Mouse (Mus musculus) cortical plate, adult 2 months (tissue): ENCODE measurements around the gene Kif1b. TPM values are rescaled to one million over a fixed set of nuclear protein-coding genes. Genes with fewer than 3 reads are reported as not detected.
"Not testable (repeated sequence)": the region's sequence is repeated elsewhere in the genome, so short reads cannot be mapped to it uniquely, and the experiment has no call there.

Source experiments
- H3K27ac ChIP-seq: fragments of 200-500 bp; 2 replicates; pipeline ENCODE4 v1.5.1; 2012; ENCODE audit warnings: low read length, control low read depth, inconsistent platforms; ENCODE audit not compliant: insufficient read depth
- H3K4me1 ChIP-seq: fragments of 200-500 bp; 2 replicates; pipeline ENCODE4 v1.6.1; 2011; ENCODE audit warnings: low read length; ENCODE audit not compliant: control insufficient read depth, insufficient read depth
- H3K4me3 ChIP-seq: fragments of 200-500 bp; 2 replicates; pipeline ENCODE4 v1.5.1; 2011; ENCODE audit warnings: mild to moderate bottlenecking, low read length, control low read depth; ENCODE audit not compliant: insufficient read depth
- CTCF ChIP-seq: fragments of 200-500 bp; IDR thresholded peaks from 2 replicates; pipeline ENCODE4 v1.5.1; 2011; ENCODE audit warnings: mild to moderate bottlenecking, control low read depth, low read length; ENCODE audit not compliant: insufficient read depth; ENCODE audit errors: extremely low read depth
- POLR2A ChIP-seq: fragments of 200-500 bp; IDR thresholded peaks from 2 replicates; pipeline ENCODE4 v1.6.1; 2011; ENCODE audit warnings: mild to moderate bottlenecking, low read length, control low read depth; ENCODE audit not compliant: insufficient read depth; ENCODE audit errors: extremely low read depth
- polyA plus RNA-seq: library from polyadenylated mRNA; depleted of rRNA; stranded (reverse); fragments of >200 nt; gene quantifications from 2 replicates; pipeline ENCODE4 v1.2.3, GENCODE M21; 2012

The Kif1b gene
- polyA plus RNA-seq, 1 experiment, result 234 TPM

DNA sequence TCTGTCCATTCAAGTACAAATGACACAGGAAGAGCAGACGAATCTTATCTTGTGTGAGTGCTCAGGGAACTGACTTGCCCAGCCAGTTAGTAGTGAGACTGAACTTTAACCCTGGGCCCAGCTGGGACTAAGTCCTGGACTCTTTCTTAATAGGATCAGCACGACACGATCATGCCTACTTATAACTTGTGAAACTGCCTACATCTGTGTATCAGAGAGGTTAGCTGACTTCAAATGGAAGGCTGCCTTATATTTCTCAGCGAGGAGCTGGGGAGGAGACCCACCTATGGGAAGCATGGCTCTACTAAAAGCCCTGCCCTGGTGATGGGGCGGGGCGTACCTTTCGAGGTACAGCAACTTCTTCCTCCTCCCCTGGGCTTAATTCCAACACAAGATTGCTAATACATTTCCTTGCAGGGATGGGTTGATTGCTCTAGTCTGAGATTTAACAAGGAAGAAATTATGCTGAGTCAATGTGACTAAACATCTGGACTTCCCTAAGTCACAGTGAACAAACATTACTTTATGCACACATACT is 137.0 kb downstream of the Kif1b start:
- no peak overlapping the region for H3K27ac ChIP-seq
- TF ChIP-seq POLR2A (no peak), CTCF (no peak)
- no peaks in the 10 kb centered on the region; the same call in 1 of the 2 replicates for H3K4me1 ChIP-seq
- H3K4me3 ChIP-seq, result no peak overlapping the region

DNA sequence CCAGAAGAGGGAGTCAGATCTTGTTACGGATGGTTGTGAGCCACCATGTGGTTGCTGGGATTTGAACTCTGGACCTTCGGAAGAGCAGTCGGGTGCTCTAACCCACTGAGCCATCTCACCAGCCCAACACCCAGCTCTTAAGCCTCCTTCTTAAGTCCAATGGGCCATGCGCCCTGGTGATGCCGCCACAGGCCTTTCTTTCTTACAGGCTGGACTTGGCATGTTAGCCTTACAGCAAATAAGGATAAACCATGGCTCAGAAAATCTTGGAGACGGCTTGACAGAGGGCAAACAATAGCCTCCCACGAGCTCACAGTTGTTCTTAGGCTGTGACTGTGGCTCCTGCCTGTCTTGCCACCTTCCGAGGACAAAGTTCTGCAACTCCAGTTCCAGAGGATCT is 137.6 kb downstream of the Kif1b start:
- not testable (repeated sequence) for H3K4me3 ChIP-seq

DNA sequence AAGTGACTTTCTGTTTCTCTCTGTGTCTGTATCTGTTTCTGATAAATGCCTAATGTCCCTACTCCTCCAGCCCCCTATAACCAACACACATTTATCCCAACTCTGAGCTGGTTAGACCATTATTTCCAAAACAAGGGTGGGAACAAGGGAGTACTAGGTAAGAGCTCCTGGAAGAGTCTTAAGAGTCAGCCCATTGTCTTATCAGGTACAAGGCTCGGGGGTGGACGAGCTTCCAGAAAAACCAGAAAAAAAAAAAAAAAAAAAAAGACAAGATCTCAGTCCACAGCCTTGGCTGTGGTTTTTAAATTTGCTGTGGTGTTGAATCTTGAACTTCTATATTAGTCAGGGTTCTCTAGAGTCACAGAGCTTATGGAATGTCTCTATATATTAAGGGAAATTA is 139.5 kb downstream of the Kif1b start:
- no peaks in the 10 kb centered on the region for H3K4me1 ChIP-seq
- no peak overlapping the region for H3K27ac ChIP-seq
- no peak overlapping the region for H3K4me3 ChIP-seq
- TF ChIP-seq POLR2A, result no peak

More for the DNA sequence above, 137.6 kb downstream of the Kif1b start:
- not testable (repeated sequence) for H3K4me1 ChIP-seq, H3K27ac ChIP-seq

DNA sequence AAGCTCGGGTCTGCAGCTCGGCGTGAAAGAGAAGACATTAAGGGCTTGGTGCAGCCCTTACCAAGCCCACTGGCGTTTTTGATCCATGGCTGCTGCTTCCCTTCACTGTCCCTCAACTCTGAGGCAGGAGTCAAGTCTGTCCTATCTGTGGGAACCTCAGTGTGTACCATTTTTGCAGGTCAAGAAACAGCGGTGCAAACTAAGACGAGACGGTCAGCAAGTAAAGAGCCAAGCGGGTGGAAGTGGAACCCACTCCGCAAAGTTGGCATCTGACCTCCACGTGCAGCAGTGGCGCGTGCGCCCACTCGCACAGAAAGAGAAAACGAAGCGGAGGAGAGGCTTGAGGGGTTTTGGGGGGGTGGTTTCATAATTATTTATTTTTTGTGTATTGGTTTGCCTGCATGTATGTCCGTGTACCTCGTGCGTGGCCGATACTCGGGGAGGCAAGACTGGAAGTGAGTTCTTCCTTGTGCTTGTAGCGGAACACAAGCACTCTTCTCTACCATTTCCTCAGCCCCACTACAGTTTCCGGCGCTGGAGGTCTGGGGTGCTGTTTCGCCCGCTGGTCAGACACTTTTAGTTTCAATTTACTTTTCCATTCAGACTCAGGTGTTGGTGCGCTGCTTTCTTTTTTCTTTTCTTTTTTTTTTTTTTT is 140.4 kb downstream of the Kif1b start:
- TF ChIP-seq CTCF, result no peak
- no peak for TF ChIP-seq POLR2A
- H3K27ac ChIP-seq, result no peak overlapping the region
- H3K4me1 ChIP-seq, result no peaks in the 10 kb centered on the region
- peak overlapping the region; percentile 47 for H3K4me3 ChIP-seq

GRCm38 (mm10) chr4:149166215-149166946 is 141.1 kb downstream of the Kif1b start, which contains the start of gene Pgd:
TSS of gene Pgd (minus strand) at chr4:149166771.
- peak within 1 kb of the TSS; percentile 47 for H3K4me3 ChIP-seq

DNA sequence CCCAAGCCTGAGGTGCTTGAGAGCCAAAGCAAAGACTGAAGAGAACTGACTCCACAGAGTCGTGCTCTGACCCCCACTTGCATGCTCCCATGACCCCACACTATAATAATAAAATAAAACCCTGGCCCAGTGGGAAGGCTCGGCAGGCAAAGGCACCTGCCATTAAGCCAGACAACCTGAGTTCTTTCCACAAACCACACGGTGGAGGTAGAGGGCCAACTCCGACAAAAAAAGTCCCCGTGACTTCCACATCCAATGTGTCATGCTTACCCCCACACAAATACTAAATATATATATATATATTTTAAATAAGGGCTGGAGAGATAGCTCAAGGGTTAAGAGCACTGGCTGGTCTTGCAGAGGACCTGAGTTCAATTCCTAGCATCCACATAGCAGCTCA is 143.3 kb downstream of the Kif1b start:
- TF ChIP-seq POLR2A (no peak), CTCF (no peak)
- H3K4me1 ChIP-seq, result no peaks in the 10 kb centered on the region
- no peak overlapping the region for H3K4me3 ChIP-seq
- no peak overlapping the region for H3K27ac ChIP-seq

More at GRCm38 (mm10) chr4:149166215-149166946, 141.1 kb downstream of the Kif1b start, which contains the start of gene Pgd:
- Histone ChIP-seq H3K27ac (no peak within 1 kb of the TSS), H3K4me1 (no peaks in the 10 kb centered on the region)
- TF ChIP-seq POLR2A (peak; percentile 97), CTCF (no peak)

GRCm38 (mm10) chr4:149163196-149163595 is 144.3 kb downstream of the Kif1b start:
- H3K4me3 ChIP-seq, result no peak overlapping the region
- no peak for TF ChIP-seq POLR2A
- TF ChIP-seq CTCF, result no peak

GRCm38 (mm10) chr4:149161166-149161565 is 146.3 kb downstream of the Kif1b start:
- TF ChIP-seq POLR2A, result no peak
- no peak for TF ChIP-seq CTCF
- no peak overlapping the region for H3K4me3 ChIP-seq
- no peak overlapping the region for H3K27ac ChIP-seq
- no peaks in the 10 kb centered on the region for H3K4me1 ChIP-seq

More at GRCm38 (mm10) chr4:149163196-149163595, 144.3 kb downstream of the Kif1b start:
- H3K27ac ChIP-seq, result no peak overlapping the region
- no peaks in the 10 kb centered on the region for H3K4me1 ChIP-seq

- Histone ChIP-seq H3K27ac (no peak overlapping the region), H3K4me1 (no peaks in the 10 kb centered on the region), H3K4me3 (no peak overlapping the region)
- no peak for TF ChIP-seq POLR2A
- TF ChIP-seq CTCF, result no peak
Measured at GRCm38 (mm10) chr4:149159891-149160290, 147.6 kb downstream of the Kif1b start.

- TF ChIP-seq POLR2A (no peak), CTCF (no peak)
- Histone ChIP-seq H3K4me1 (no peaks in the 10 kb centered on the region), H3K27ac (no peak overlapping the region), H3K4me3 (no peak overlapping the region)
Measured at GRCm38 (mm10) chr4:149159203-149159602, 148.3 kb downstream of the Kif1b start.

DNA sequence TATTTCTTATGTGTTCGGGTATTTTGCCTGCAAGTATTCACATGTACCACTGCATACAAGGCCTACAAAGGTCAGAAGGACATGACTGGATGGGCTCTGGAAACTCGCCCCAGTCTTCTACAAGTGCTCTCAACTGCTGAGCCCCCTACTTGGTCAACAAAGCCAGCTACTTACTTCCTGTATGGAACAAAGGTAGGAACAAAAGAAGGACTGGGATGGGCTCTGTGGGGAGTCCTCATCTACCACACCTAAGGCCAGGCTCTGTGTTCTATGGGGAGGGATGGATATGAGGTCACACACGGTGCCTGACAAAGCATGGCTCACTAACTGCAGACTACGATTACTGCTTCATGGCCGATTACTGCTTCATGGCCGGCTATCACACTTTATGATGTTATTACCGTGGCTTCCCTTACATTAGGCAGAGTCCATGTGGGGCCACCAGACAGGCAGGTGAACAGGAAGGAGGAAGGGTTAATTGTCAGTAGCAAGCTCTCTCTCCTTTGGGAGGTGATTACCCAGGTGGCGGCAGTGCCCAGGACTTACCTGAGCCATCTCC is 150.0 kb downstream of the Kif1b start:
- H3K4me3 ChIP-seq, result no peak overlapping the region
- no peak overlapping the region for H3K27ac ChIP-seq
- TF ChIP-seq CTCF, result no peak
- TF ChIP-seq POLR2A, result no peak
- no peaks in the 10 kb centered on the region for H3K4me1 ChIP-seq
